Mouse (Mus musculus): ENCODE results near the gene Fkbp1a.

DNA sequence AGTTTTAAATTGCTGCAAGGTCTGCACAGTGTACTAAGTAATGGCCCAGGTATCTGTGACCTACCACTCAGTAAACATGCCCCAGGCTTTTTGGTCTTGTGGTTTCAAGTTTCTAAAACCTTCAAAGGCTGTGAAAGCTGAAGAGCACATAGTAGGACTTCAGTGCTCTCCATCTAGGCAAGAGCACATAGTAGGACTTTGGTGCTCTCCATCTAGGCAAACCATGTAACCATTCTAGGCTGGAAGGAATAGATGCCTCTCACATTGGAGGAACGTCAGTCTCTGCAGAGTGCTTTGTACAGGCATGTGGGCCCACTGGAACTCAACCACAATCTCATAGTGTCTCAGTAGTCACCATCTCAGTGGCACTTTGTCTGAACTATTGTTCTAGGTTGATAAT, 21.7 kb downstream of the Fkbp1a start:
- TF ChIP-seq CTCF (conservative IDR thresholded peaks at IDR 0.05; ENCODE audit: insufficient read depth, insufficient read length, low read depth, low read length) (no peak), POLR2A (IDR thresholded peaks at IDR 0.05; ENCODE audit: low read depth, low read length) (no peak)
